Mouse (Mus musculus): Measurements from ENCODE around the gene Orai1.

DNA sequence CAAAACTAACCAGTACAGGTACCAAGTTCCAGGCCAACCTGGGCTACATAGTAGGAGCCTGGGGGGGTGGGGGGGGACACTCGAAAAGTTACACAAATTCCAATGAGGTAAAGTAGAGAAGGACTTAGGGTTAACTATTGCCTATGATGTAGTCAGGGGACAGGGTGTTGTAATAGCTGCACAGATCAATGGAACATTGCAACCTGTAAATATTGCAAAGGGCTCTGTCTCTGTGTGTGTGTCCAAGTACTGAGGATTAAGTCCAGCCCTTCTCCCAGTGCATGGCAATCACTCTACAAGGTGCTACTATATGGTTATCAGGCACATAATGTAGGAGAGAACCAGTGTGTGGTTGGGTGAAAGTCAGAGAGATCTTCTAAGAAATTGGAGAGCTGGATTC lies 14.0 kb upstream of the Orai1 start:
- TF ChIP-seq E2F4 (IDR thresholded peaks at IDR 0.05; ENCODE audit: insufficient read depth) = no peak
- no peak for TF ChIP-seq POLR2A (IDR thresholded peaks at IDR 0.05; ENCODE audit: insufficient read length, low read depth)
- no peak for TF ChIP-seq CEBPB (IDR thresholded peaks at IDR 0.05; ENCODE audit: insufficient read depth, poor library complexity, severe bottlenecking)

All from myocyte (in vitro differentiated cells).